Mouse (Mus musculus) small intestine, adult 2 months (tissue): Measurements from ENCODE around the gene Vps33b. TPM values are rescaled to one million over a fixed set of nuclear protein-coding genes. Genes with fewer than 3 reads are reported as not detected.

ENCODE experiments used
- H3K27ac ChIP-seq: fragments of 200-500 bp; 2 replicates; pipeline ENCODE4 v1.5.1; 2012; ENCODE audit warnings: low read depth, low read length, control low read depth, inconsistent platforms; ENCODE audit not compliant: insufficient read depth
- H3K27me3 ChIP-seq: fragments of 200-500 bp; 2 replicates; pipeline ENCODE4 v1.6.1; 2012; ENCODE audit warnings: mild to moderate bottlenecking, moderate library complexity, low read length, inconsistent platforms; ENCODE audit not compliant: control insufficient read depth, insufficient read depth
- H3K36me3 ChIP-seq: fragments of 200-500 bp; 2 replicates; pipeline ENCODE4 v1.6.1; 2012; ENCODE audit warnings: mild to moderate bottlenecking, low read length, control low read depth, inconsistent platforms; ENCODE audit not compliant: control insufficient read depth, insufficient read depth
- H3K4me1 ChIP-seq: fragments of 200-500 bp; 2 replicates; pipeline ENCODE4 v1.6.1; 2012; ENCODE audit warnings: low read length, inconsistent platforms, mixed read lengths; ENCODE audit not compliant: control insufficient read depth, insufficient read depth, insufficient read length
- H3K4me3 ChIP-seq: fragments of 200-500 bp; 2 replicates; pipeline ENCODE4 v1.5.1; 2012; ENCODE audit warnings: low read depth, mild to moderate bottlenecking, control low read depth, inconsistent platforms, low read length, moderate library complexity
- CTCF ChIP-seq: fragments of 200-500 bp; IDR thresholded peaks from 2 replicates; pipeline ENCODE4 v1.5.1; 2012; ENCODE audit warnings: low read depth, mild to moderate bottlenecking, control low read depth, inconsistent platforms, low read length, moderate library complexity, mixed read lengths; ENCODE audit not compliant: insufficient replicate concordance, insufficient read length; ENCODE audit errors: extremely low read depth
- POLR2A ChIP-seq: fragments of 200-500 bp; IDR thresholded peaks from 2 replicates; pipeline ENCODE4 v1.6.1; 2012; ENCODE audit warnings: low read depth, mild to moderate bottlenecking, control low read depth, inconsistent platforms, low read length, moderate library complexity
- WGBS: fragments of 180-500 bp; shearing (Covaris S2); methylation state at CpG from one replicate; pipeline ENCODE4 v1.1.7; 2018; 5-methylcytosine and 5-hydroxymethylcytosine counted together
- polyA plus RNA-seq: library from polyadenylated mRNA; depleted of rRNA; stranded (reverse); fragments of >200 nt; gene quantifications from 2 replicates; pipeline ENCODE4 v1.2.3, GENCODE M21; 2012; rRNA removed

Vps33b gene
- polyA plus RNA-seq, 1 experiment = 17.8 TPM

DNA sequence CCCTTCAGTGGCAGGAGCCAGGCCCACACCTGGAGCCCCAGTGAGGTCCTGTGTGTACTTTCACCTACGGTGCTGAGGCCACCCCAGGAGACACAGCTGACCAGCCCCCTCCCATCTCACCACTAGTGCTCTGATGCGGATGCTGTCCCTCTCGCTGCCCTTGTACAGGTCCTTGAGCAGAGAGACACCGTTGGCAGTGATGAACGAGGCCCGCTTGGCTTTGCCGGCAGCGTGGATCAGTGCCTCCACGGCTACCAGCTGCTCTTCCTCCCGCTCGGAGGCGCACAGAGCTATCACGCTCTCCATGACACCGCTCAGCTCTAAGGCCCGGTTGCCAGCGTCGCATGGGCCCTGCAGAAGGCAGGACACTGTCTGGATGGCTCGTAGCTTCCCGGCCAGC, 62.0 kb downstream of the Vps33b start:
- TF ChIP-seq CTCF (no peak), POLR2A (no peak)
- Histone ChIP-seq H3K27ac (no peak overlapping the region), H3K27me3 (no peaks in the 10 kb centered on the region), H3K36me3 (peaks cover 82% of the 10 kb centered on the region), H3K4me3 (no peak overlapping the region), H3K4me1 (peaks cover 8% of the 10 kb centered on the region; the same call in 1 of the 2 replicates)
- WGBS = 94% methylated on average over 19 of the region's 19 CpGs

- peak overlapping the region; percentile 44 for H3K27ac ChIP-seq
- no peaks in the 10 kb centered on the region for H3K27me3 ChIP-seq
- TF ChIP-seq CTCF = no peak
- no peak for TF ChIP-seq POLR2A
- 57% methylated on average over 4 of the region's 4 CpGs for WGBS
- H3K4me1 ChIP-seq = peaks cover 16% of the 10 kb centered on the region; the same call in 1 of the 2 replicates
- H3K4me3 ChIP-seq = peak overlapping the region; percentile 31
- peaks cover 56% of the 10 kb centered on the region for H3K36me3 ChIP-seq
Measured at GRCm38 (mm10) chr7:80334848-80335247, 65.4 kb downstream of the Vps33b start.

- Histone ChIP-seq H3K4me1 (peaks cover 16% of the 10 kb centered on the region; the same call in 1 of the 2 replicates), H3K36me3 (peaks cover 35% of the 10 kb centered on the region), H3K27me3 (no peaks in the 10 kb centered on the region), H3K4me3 (no peak overlapping the region), H3K27ac (no peak overlapping the region)
- WGBS = 90% methylated on average over 3 of the region's 3 CpGs
- TF ChIP-seq CTCF (no peak), POLR2A (no peak)
Measured at GRCm38 (mm10) chr7:80336932-80337331, 67.5 kb downstream of the Vps33b start.

- H3K4me3 ChIP-seq = peak overlapping the region; percentile 93
- TF ChIP-seq POLR2A = no peak
- TF ChIP-seq CTCF = no peak
- peaks cover 15% of the 10 kb centered on the region for H3K36me3 ChIP-seq
- H3K27ac ChIP-seq = no peak overlapping the region
- 6% methylated on average over 17 of the region's 17 CpGs for WGBS
- peaks cover 23% of the 10 kb centered on the region; the same call in 1 of the 2 replicates for H3K4me1 ChIP-seq
- H3K27me3 ChIP-seq = no peaks in the 10 kb centered on the region
Measured at GRCm38 (mm10) chr7:80339371-80339770, 69.9 kb downstream of the Vps33b start.

DNA sequence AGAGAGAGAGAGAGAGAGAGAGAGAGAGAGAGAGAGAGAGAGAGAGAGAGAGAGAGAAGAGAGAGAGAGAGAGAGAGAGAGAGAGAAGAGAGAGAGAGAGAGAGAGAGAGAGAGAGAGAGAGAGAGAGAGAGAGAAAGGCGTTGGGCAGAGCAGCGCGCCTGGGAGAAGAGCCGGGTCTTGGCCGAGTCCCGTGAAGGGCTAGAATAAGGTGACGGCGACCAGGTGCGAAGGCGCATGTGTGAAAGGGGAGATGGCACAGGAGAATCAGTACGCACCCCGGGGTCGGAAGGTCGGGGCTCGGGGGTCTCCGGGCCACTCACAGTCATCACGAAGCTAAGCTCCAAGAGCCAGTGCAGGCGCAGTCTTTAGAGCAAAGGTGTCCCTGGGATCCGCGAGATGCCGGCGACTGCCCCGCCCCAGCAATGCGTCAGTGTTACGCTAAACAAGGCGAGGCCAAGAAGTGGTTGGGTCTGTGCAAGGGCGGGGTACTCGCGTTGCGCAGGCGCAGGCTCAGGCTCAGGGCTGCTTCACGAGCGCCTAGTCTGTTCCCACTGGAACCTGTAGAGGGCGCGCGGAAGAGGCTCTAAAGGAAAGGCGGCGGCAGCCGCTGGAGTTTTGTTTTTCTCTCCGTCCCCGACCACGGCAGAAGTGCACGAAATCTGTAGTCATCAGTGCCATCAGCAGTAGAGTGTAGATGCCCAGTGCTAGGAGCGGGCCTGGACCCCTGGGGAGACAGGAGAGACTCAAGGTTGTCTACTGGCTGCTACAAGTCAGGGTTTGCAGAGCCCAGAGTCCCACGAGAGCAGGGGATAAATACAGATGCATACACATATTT, 70.6 kb downstream of the Vps33b start:
- Histone ChIP-seq H3K36me3 (peaks cover 15% of the 10 kb centered on the region), H3K27ac (peak overlapping the region; percentile 78), H3K27me3 (no peaks in the 10 kb centered on the region), H3K4me1 (peaks cover 19% of the 10 kb centered on the region; the same call in 1 of the 2 replicates), H3K4me3 (peak overlapping the region; percentile 93)
- WGBS = under 1% methylated on average over 45 of the region's 45 CpGs
- TF ChIP-seq CTCF (peak; percentile 89), POLR2A (peak; percentile 87)

DNA sequence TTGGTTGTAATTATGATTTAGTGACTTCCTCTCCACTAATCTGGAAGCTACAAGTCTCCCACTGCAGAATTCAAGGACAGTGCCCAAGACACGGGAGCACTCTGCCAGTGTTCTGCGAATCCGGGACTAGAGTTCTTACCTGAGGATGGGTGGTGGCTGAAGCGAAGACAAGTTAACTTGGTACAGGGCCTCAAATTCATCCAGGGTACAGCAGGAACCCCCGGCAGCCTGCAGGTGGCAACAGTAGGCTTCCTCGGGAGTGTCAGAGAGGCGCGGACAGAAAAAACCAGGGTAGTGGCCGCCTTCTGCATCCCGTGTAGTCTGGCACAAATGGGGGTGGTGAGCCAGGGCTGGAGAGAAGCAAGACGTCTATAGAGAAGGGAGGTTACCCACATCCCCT, 71.3 kb downstream of the Vps33b start, which contains the start of gene Unc45a:
Unc45a (minus strand) TSS at position 213 of the 400 bp plus-strand sequence.
- peak; percentile 73 for TF ChIP-seq CTCF
- no peak for TF ChIP-seq POLR2A
- H3K36me3 ChIP-seq = peaks cover 11% of the 10 kb centered on the region
- H3K4me3 ChIP-seq = peak within 1 kb of the TSS; percentile 93
- peak within 1 kb of the TSS; percentile 78 for H3K27ac ChIP-seq
- peaks cover 16% of the 10 kb centered on the region; the same call in 1 of the 2 replicates for H3K4me1 ChIP-seq
- 1% methylated on average over 11 of the region's 11 CpGs for WGBS
- H3K27me3 ChIP-seq = no peaks in the 10 kb centered on the region

Other genes with a start within 250 kb of the Vps33b start
- gene Zfp710, start 244.8 kb upstream of the Vps33b start, polyA plus RNA-seq = 34.9 and 67.9 TPM in 2 replicates
- 57.2 and 82.3 TPM in 2 replicates for gene Idh2, start 154.3 kb upstream of the Vps33b start, polyA plus RNA-seq
- gene Sema4b, start 82.8 kb upstream of the Vps33b start, polyA plus RNA-seq = 47.9 and 84.4 TPM in 2 replicates
- gene Cib1, start 36.8 kb upstream of the Vps33b start, polyA plus RNA-seq = 318 and 530 TPM in 2 replicates
- gene Gdpgp1, start 36.8 kb upstream of the Vps33b start, polyA plus RNA-seq = 2.3 and 3.2 TPM in 2 replicates
- gene Ttll13, start 23.3 kb upstream of the Vps33b start, polyA plus RNA-seq = 0.05 and 0.08 TPM in 2 replicates
- gene Ngrn, start 8.4 kb upstream of the Vps33b start, polyA plus RNA-seq = 8.9 and 12.3 TPM in 2 replicates
- 6.6 and 15.0 TPM in 2 replicates for gene Prc1, start 24.8 kb downstream of the Vps33b start, polyA plus RNA-seq
- 3.0 and 3.3 TPM in 2 replicates for gene Rccd1, start 54.8 kb downstream of the Vps33b start, polyA plus RNA-seq
- gene Unc45a, start 71.4 kb downstream of the Vps33b start, polyA plus RNA-seq = 37.1 and 66.6 TPM in 2 replicates
- gene Hddc3, start 73.5 kb downstream of the Vps33b start, polyA plus RNA-seq = 5.2 and 7.2 TPM in 2 replicates
- 16.8 and 30.2 TPM in 2 replicates for gene Man2a2, start 101.7 kb downstream of the Vps33b start, polyA plus RNA-seq
- 15.2 and 16.6 TPM in 2 replicates for gene Fes, start 118.3 kb downstream of the Vps33b start, polyA plus RNA-seq
- gene Furin, start 135.8 kb downstream of the Vps33b start, polyA plus RNA-seq = 75.2 and 117 TPM in 2 replicates